Mouse (Mus musculus) hindbrain, embryonic 12.5 days (tissue): ENCODE results near the gene Proca1. TPM values are rescaled to one million over a fixed set of nuclear protein-coding genes. Genes with fewer than 3 reads are reported as not detected.

Experiments
- ATAC-seq: fragments of 200-750 bp; cut with Nextera tagmentation; 2 replicates; pipeline ENCODE4 v1.8.0; 2017; ENCODE audit warnings: moderate TSS enrichment; ENCODE audit not compliant: low FRiP score
- H3K27ac ChIP-seq: fragments of 300-500 bp; sonication (generic); 2 replicates; pipeline ENCODE4 v1.5.1; 2016; ENCODE audit warnings: mild to moderate bottlenecking
- H3K27me3 ChIP-seq: fragments of 300-500 bp; sonication (generic); 2 replicates; pipeline ENCODE4 v1.6.1; 2016; ENCODE audit warnings: mild to moderate bottlenecking
- H3K36me3 ChIP-seq: fragments of 300-500 bp; sonication (generic); 2 replicates; pipeline ENCODE4 v1.6.1; 2016; ENCODE audit warnings: mild to moderate bottlenecking
- H3K4me1 ChIP-seq: fragments of 300-500 bp; sonication (generic); 2 replicates; pipeline ENCODE4 v1.6.1; 2016
- H3K4me2 ChIP-seq: fragments of 300-500 bp; sonication (generic); replicated peaks from 2 replicates; pipeline ENCODE4 v1.6.1; 2016; ENCODE audit warnings: mild to moderate bottlenecking
- H3K4me3 ChIP-seq: fragments of 300-500 bp; sonication (generic); 2 replicates; pipeline ENCODE4 v1.5.1; 2016; ENCODE audit warnings: mild to moderate bottlenecking
- H3K9ac ChIP-seq: fragments of 300-500 bp; sonication (generic); 2 replicates; pipeline ENCODE4 v1.6.1; 2016; ENCODE audit warnings: mild to moderate bottlenecking, moderate library complexity
- H3K9me3 ChIP-seq: fragments of 300-500 bp; sonication (generic); replicated peaks from 2 replicates; pipeline ENCODE4 v1.6.1; 2016; ENCODE audit warnings: mild to moderate bottlenecking
- whole genome bisulfite sequencing: fragments of 180-500 bp; shearing (Covaris S2); methylation state at CpG from one replicate; pipeline ENCODE4 v1.1.7; 2016; 5-methylcytosine and 5-hydroxymethylcytosine counted together
- polyA plus RNA-seq: library from polyadenylated mRNA; unstranded; fragments of >200 nt; fragmentation: Nextera tagmentation; extraction: Ambion mirVana; gene quantifications from 2 replicates; pipeline ENCODE4 v1.2.1, GENCODE M21; 2016

Gene Proca1
- polyA plus RNA-seq, 1 experiment from 2014 or later = 2.8 TPM

DNA sequence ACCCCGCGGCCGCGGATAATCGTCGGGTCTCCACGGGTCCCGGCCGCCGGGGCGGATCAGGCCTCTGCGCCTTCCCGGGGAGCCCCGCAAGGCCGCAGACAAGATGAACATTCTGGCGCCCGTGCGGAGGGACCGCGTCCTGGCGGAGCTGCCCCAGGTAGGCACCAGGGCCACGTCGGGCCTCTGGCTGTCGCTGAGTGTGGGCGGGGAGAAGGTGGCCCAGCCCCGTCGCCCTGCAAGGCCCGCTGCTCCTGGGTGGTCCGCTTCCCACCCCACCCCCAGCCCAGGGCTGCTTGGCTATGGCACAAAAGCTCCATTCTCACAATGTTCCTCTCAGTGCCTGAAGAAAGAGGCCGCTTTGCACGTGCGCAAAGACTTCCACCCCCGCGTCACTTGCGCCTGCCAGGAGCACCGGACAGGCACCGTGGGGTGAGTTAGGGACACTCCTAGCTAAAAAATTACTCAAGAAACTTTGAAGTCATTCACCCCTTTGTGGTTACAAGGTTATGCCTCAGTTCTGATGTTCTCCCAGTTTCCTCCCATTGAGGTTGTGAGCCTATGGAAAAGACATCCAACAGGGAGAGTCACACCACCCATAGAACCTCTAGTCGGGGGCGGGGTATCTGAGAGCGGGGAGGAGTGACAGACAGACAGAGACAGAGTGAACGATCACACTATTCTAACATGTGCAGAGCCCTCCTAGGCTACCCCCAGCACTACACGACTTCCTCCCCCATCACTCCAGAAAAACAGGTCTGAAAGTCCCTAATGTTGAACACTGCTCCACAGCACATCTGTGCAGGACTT is 3.8 kb upstream of the Proca1 start:
- WGBS = under 1% methylated on average over 42 of the region's 42 CpGs
- Histone ChIP-seq H3K9me3 (no peaks in the 10 kb centered on the region), H3K36me3 (peaks cover 30% of the 10 kb centered on the region)

DNA sequence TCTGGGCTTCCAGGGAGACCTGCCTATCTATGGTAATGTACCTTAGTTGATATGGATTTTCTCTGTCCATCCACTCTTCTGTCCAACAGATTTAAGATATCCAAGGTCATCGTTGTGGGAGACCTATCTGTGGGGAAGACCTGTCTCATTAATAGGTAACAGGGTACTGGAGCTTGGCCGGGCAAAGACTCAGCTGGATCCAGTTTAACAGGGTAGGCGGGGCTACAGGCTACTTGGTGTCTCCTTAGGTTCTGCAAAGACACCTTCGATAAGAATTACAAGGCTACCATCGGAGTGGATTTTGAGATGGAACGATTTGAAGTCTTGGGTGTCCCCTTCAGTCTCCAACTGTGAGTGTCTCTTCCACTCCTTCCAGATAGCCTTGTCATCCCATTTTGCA is 3.2 kb upstream of the Proca1 start:
- H3K9ac ChIP-seq = peak overlapping the region; percentile 89; the same call in 1 of the 2 replicates
- peak overlapping the region; percentile 96 for H3K27ac ChIP-seq
- WGBS = 64% methylated on average over 6 of the region's 6 CpGs
- H3K36me3 ChIP-seq = peaks cover 30% of the 10 kb centered on the region
- H3K9me3 ChIP-seq = no peaks in the 10 kb centered on the region
- H3K27me3 ChIP-seq = no peaks in the 10 kb centered on the region
- peaks cover 24% of the 10 kb centered on the region for H3K4me1 ChIP-seq
- ATAC-seq = no peak
- peak overlapping the region; percentile 65 for H3K4me2 ChIP-seq
- H3K4me3 ChIP-seq = peak overlapping the region; percentile 76; the same call in 1 of the 2 replicates

More for the DNA sequence above, 3.8 kb upstream of the Proca1 start:
- Histone ChIP-seq H3K9ac (peak overlapping the region; percentile 89), H3K27me3 (no peaks in the 10 kb centered on the region), H3K27ac (peak overlapping the region; percentile 96), H3K4me3 (peak overlapping the region; percentile 76), H3K4me1 (peaks cover 18% of the 10 kb centered on the region), H3K4me2 (peak overlapping the region; percentile 65)
- ATAC-seq = peak; percentile 83

DNA sequence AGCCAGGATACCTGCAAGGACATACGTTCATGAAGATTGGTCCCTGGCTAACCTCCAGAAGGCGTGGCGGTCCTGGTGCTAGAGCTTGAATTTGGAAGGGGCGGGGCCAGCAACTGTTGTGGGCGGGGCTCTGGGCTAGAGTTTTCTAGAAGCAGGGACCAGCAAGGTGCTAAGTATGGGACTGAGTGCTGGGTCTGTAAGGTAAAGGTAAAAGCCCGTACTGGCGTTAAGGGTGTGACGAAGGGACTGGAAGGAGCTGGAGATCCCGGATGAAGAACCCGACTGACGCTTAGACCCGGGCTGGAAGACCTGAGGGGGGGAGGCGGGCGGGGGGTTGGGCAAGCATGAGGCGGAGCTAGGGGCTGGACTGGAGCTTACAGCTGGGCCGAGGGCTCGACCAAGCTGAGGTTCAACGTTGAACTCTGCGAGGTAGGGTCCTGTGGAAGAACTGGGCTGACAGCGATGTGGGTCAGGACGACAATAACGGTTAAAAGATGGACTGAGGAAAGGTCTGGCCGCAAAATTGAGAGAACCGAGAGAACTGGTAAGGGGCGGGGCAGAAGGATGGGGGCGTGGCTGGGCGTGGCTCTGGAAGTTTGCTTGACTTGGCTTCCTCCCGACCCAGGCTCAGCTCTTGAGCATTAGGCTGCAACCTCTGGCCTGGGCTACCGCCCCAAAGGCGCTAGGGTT is 1.4 kb downstream of the Proca1 start:
- 0 out of 2 replicates have a peak overlapping the region, but pooled peaks have one; percentile 41 for H3K9ac ChIP-seq
- H3K4me2 ChIP-seq = peak overlapping the region; percentile 51
- peak overlapping the region; percentile 34 for H3K4me3 ChIP-seq
- H3K27ac ChIP-seq = no peak overlapping the region
- H3K9me3 ChIP-seq = no peaks in the 10 kb centered on the region
- peaks cover 30% of the 10 kb centered on the region for H3K36me3 ChIP-seq
- peak; percentile 55; the same call in 1 of the 2 replicates for ATAC-seq
- 2% methylated on average over 30 of the region's 30 CpGs for WGBS
- H3K27me3 ChIP-seq = no peaks in the 10 kb centered on the region
- H3K4me1 ChIP-seq = peaks cover 20% of the 10 kb centered on the region

DNA sequence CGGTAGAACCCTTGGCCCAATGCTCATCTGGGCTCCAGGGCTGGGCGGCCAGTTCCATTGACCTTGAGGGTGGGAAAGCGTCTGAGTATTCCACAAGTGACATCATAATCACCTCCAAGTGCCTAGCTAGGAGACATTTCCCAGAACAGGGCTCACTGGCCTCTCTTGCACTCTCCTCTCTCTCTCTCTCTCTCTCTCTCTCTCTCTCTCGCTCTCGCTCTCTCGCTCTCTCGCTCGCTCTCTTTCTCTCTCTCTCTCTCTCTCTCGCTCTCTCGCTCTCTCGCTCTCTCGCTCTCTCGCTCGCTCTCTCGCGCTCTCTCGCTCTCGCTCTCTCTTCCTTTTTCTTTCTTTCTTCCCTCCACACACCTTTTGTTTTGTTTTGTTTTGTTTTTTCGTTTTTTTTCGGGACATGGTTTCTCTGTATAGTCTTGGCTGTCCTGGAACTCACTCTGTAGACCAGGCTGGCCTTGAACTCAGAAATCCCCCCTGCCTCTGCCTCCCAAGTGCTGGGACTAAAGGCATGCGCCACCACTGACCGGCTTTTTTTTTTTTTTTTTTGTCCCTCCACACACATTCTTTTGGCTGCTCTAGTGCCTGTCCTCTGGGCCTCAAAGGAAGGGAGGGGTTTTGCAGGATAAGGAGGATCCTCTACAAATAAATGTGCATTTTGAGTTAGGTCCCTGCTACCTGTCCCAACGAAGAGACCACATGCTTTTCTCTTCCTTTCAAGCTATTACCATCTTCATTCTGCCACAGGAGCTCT is 2.1 kb downstream of the Proca1 start:
- ATAC-seq = no peak
- H3K4me1 ChIP-seq = peaks cover 12% of the 10 kb centered on the region
- H3K27me3 ChIP-seq = no peaks in the 10 kb centered on the region
- WGBS = 59% methylated on average over 23 of the region's 23 CpGs
- H3K4me3 ChIP-seq = peak overlapping the region; percentile 34
- peaks cover 29% of the 10 kb centered on the region for H3K36me3 ChIP-seq
- 0 out of 2 replicates have a peak overlapping the region, but pooled peaks have one; percentile 41 for H3K9ac ChIP-seq
- no peaks in the 10 kb centered on the region for H3K9me3 ChIP-seq
- H3K4me2 ChIP-seq = peak overlapping the region; percentile 51
- H3K27ac ChIP-seq = no peak overlapping the region

DNA sequence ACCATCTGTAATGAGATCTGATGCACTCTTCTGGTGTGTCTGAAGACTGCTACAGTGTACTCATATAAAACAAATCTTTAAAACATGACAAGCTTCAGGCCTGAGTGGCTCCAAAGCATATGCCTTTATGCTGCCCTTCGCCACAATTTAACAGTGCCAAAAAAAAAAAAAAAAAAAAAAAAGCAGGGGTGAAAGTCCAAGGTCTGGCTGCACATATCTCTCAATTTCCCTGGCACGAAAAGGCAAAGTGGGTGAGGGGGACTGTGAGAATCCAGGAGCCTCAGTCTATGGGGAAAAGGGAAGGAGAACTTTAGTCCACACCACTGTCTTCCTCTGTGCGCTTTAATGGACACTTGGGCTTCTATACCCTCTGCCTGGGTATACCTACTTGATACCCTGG is 9.2 kb downstream of the Proca1 start:
- H3K36me3 ChIP-seq = peaks cover 36% of the 10 kb centered on the region
- WGBS = 93% methylated on average over 3 of the region's 3 CpGs
- H3K4me1 ChIP-seq = peaks cover 2% of the 10 kb centered on the region; the same call in 1 of the 2 replicates
- H3K4me3 ChIP-seq = no peak overlapping the region
- ATAC-seq = no peak
- no peak overlapping the region for H3K27ac ChIP-seq
- no peak overlapping the region for H3K9ac ChIP-seq
- no peaks in the 10 kb centered on the region for H3K27me3 ChIP-seq
- no peaks in the 10 kb centered on the region for H3K9me3 ChIP-seq
- no peak overlapping the region for H3K4me2 ChIP-seq

DNA sequence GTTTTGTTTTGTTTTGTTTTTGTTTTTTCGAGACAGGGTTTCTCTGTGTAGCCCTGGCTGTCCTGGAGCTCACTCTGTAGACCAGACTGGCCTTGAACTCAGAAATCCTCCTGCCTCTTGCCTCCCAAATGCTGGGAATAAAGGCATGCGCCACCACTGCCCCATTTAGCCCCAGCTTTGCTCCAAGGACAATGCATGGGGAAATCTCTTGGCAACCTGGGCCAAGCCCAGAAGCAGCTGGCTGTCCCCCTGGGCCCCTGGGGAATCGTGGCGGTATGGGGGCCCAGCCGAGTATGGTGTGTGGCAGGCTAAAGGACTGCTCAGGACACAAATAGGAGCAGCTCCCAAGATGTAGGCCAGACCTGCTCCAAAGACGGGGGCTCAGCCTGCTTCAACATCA is 11.1 kb downstream of the Proca1 start:
- no peak overlapping the region for H3K9ac ChIP-seq
- H3K27ac ChIP-seq = no peak overlapping the region
- no peak overlapping the region for H3K4me3 ChIP-seq
- H3K27me3 ChIP-seq = no peaks in the 10 kb centered on the region
- H3K9me3 ChIP-seq = no peaks in the 10 kb centered on the region
- ATAC-seq = peak; percentile 35; the same call in 1 of the 2 replicates
- H3K36me3 ChIP-seq = peaks cover 55% of the 10 kb centered on the region
- no peak overlapping the region for H3K4me2 ChIP-seq
- H3K4me1 ChIP-seq = peaks cover 2% of the 10 kb centered on the region; the same call in 1 of the 2 replicates
- 75% methylated on average over 6 of the region's 6 CpGs for WGBS

DNA sequence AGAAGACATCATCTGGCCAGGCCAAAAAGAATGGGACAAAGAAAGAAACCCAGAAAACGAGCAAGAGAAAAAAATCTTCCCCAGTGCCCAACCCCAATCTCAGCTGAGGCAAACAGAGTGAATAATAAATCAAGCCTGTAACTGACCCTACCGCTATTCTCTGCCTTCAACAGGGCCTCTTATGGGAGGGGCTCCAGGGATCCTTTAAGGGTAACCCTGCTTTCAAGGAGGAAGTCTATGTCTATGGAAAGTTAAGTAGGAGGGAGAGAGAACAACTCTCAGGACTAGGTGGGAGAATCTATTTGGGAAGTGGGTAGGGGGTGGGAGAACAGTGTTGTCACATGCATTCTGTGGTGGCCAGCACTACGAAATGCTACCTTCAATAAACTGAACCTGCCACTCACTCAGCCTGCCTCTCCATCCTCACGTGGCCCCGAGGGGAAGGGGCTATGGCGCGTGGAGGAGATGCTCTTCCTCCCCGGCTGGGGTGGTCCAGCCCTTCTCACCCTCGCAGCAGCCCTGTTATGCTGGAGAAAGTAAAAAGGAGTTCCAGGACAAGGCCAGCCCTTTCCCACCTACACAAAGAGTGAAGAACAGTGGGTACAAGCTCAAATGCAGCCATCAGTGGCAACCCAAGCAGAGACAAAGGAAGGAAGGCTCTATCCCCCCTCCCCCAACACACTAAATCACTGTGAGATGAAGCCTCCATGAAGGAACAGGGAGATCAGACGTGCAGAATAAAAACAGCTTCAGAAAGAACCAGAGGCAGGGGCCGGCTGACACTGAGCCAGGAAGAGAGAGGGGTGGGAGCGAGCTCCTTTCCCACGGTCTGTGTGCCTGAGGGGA is 12.4 kb downstream of the Proca1 start:
- H3K4me3 ChIP-seq = no peak overlapping the region
- 0 out of 2 replicates have a peak overlapping the region, but pooled peaks have one; percentile 18 for H3K9ac ChIP-seq
- peaks cover 2% of the 10 kb centered on the region; the same call in 1 of the 2 replicates for H3K4me1 ChIP-seq
- no peaks in the 10 kb centered on the region for H3K9me3 ChIP-seq
- H3K4me2 ChIP-seq = no peak overlapping the region
- H3K36me3 ChIP-seq = peaks cover 68% of the 10 kb centered on the region
- ATAC-seq = no peak
- H3K27me3 ChIP-seq = no peaks in the 10 kb centered on the region
- 65% methylated on average over 13 of the region's 13 CpGs for WGBS
- H3K27ac ChIP-seq = peak overlapping the region; percentile 65

DNA sequence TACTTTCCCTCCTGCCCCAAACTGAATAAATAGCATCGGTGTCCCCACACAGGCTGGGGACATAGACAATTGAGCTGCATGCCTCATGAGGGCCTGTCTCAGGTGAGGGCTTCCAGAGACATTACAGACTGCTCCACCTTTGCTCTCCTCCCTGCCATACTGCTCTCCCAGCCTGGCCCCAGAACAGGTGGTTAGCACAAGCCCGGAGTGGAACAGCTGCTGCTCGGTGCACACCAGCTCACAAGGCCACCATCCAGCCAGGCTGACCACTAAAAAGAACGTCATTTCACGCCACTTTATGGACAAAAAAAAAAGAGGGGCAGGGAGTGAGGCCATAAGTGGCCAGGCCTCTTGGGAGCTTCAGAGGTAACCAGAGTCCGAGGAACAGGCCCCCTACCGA is 14.0 kb downstream of the Proca1 start:
- WGBS = 76% methylated on average over 7 of the region's 7 CpGs
- no peaks in the 10 kb centered on the region for H3K9me3 ChIP-seq
- ATAC-seq = no peak
- no peak overlapping the region; the same call in 1 of the 2 replicates for H3K27ac ChIP-seq
- H3K9ac ChIP-seq = no peak overlapping the region
- no peak overlapping the region for H3K4me3 ChIP-seq
- H3K36me3 ChIP-seq = peaks cover 82% of the 10 kb centered on the region
- H3K4me2 ChIP-seq = no peak overlapping the region
- H3K27me3 ChIP-seq = no peaks in the 10 kb centered on the region
- H3K4me1 ChIP-seq = peaks cover 2% of the 10 kb centered on the region; the same call in 1 of the 2 replicates

DNA sequence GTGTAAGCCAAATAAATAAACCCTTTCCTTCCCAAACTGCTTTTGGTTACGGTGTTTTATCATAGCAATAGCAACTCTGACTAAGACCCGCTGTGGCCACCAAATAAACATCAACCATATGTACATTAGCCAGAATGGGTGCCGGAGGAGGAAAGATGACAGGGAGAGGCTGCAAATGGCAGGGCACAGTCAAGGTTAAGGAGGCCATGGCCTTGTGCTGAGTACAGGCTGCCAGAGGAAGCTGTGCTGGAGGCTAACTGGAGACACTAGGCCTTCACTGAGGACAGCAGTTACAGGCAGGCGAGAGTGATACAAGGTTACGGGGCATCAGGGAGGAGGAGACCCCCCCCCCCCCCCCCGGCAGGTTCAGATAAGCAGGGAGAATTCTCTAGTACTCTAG is 16.7 kb downstream of the Proca1 start:
- Histone ChIP-seq H3K9me3 (no peaks in the 10 kb centered on the region), H3K4me2 (no peak overlapping the region), H3K36me3 (peaks cover 95% of the 10 kb centered on the region), H3K4me3 (no peak overlapping the region), H3K27ac (no peak overlapping the region), H3K27me3 (no peaks in the 10 kb centered on the region), H3K9ac (no peak overlapping the region), H3K4me1 (no peaks in the 10 kb centered on the region)
- ATAC-seq = no peak
- 96% methylated on average over 6 of the region's 6 CpGs for WGBS

DNA sequence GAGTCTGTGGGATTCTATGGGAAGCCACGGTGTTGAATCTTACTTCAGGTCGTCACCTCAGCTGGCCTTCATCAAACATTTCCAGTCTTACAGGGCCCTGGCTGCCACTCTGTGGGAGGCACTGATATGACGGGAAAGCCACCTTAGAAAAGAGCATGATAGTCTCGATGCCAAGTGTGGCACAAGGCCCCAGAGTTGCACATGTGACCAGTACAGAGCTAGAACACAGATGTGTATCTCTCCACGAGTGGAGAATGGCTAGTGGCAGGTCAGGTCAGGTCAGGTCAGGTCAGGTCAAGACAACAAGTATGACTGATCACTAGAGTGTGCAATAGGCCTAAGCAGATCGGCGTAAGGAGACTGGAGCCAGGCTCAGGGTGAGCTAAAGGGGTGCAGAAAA is 17.4 kb downstream of the Proca1 start:
- Histone ChIP-seq H3K36me3 (peaks cover 96% of the 10 kb centered on the region), H3K4me2 (no peak overlapping the region), H3K27me3 (no peaks in the 10 kb centered on the region), H3K4me1 (no peaks in the 10 kb centered on the region), H3K4me3 (no peak overlapping the region), H3K9me3 (no peaks in the 10 kb centered on the region), H3K9ac (no peak overlapping the region), H3K27ac (no peak overlapping the region)
- ATAC-seq = no peak
- 67% methylated on average over 7 of the region's 7 CpGs for WGBS

DNA sequence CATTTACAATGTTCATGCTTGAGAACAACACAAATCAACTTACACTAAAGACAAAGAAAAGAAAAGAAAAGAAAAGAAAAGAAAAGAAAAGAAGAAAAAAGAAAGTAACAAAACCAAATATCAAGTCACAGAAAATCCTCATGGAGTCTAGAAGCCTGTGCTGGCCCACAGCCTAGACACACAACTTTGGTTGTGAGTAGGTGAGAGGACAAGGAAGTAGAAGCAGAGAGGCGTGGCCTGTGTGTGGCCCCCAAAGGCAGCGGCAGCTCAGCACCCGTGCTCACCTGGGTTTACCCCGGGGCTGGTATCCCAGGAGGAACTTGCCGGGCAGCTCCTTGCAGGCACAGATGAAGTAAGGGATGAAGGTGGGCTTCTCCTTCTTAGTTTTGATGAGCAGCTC is 18.3 kb downstream of the Proca1 start:
- H3K27me3 ChIP-seq = no peaks in the 10 kb centered on the region
- H3K27ac ChIP-seq = no peak overlapping the region
- no peak overlapping the region for H3K4me3 ChIP-seq
- no peak overlapping the region for H3K9ac ChIP-seq
- 93% methylated on average over 5 of the region's 5 CpGs for WGBS
- H3K4me1 ChIP-seq = no peaks in the 10 kb centered on the region
- ATAC-seq = no peak
- H3K36me3 ChIP-seq = peaks cover 96% of the 10 kb centered on the region
- no peak overlapping the region for H3K4me2 ChIP-seq
- H3K9me3 ChIP-seq = no peaks in the 10 kb centered on the region
